Mouse (Mus musculus) heart, embryonic 13.5 days (tissue): ENCODE measurements around the gene Aste1. TPM values are rescaled to one million over a fixed set of nuclear protein-coding genes. Genes with fewer than 3 reads are reported as not detected.

Experiments used
- ATAC-seq: fragments of 200-750 bp; cut with Nextera tagmentation; 2 replicates; pipeline ENCODE4 v1.8.0; 2017; ENCODE audit warnings: moderate TSS enrichment; ENCODE audit not compliant: insufficient number of reproducible peaks, low FRiP score, low TSS enrichment; ENCODE audit errors: extremely low read depth
- H3K27ac ChIP-seq: fragments of 300-500 bp; sonication (generic); replicated peaks from 2 replicates; pipeline ENCODE4 v1.5.1; 2015; ENCODE audit warnings: moderate library complexity, mild to moderate bottlenecking, inconsistent platforms
- H3K27me3 ChIP-seq: fragments of 300-500 bp; sonication (generic); replicated peaks from 2 replicates; pipeline ENCODE4 v1.6.1; 2015; ENCODE audit warnings: mild to moderate bottlenecking, inconsistent platforms
- H3K36me3 ChIP-seq: fragments of 300-500 bp; sonication (generic); 2 replicates; pipeline ENCODE4 v1.6.1; 2015; ENCODE audit warnings: mild to moderate bottlenecking, inconsistent platforms
- H3K4me1 ChIP-seq: fragments of 300-500 bp; sonication (generic); 2 replicates; pipeline ENCODE4 v1.6.1; 2015; ENCODE audit warnings: inconsistent platforms
- H3K4me2 ChIP-seq: fragments of 300-500 bp; sonication (generic); 2 replicates; pipeline ENCODE4 v1.6.1; 2015; ENCODE audit warnings: inconsistent platforms, mild to moderate bottlenecking, moderate library complexity
- H3K4me3 ChIP-seq: fragments of 300-500 bp; sonication (generic); 2 replicates; pipeline ENCODE4 v1.5.1; 2015; ENCODE audit warnings: moderate library complexity, mild to moderate bottlenecking, inconsistent platforms
- H3K9ac ChIP-seq: fragments of 300-500 bp; sonication (generic); 2 replicates; pipeline ENCODE4 v1.6.1; 2015; ENCODE audit warnings: inconsistent platforms, mild to moderate bottlenecking, moderate library complexity
- H3K9me3 ChIP-seq: fragments of 300-500 bp; sonication (generic); 2 replicates; pipeline ENCODE4 v1.6.1; 2016; ENCODE audit warnings: inconsistent platforms
- WGBS: fragments of 180-500 bp; shearing (Covaris S2); methylation state at CpG from one replicate; pipeline ENCODE4 v1.1.7; 2015; ENCODE audit warnings: mixed read lengths; 5-methylcytosine and 5-hydroxymethylcytosine counted together
- polyA plus RNA-seq: library from polyadenylated mRNA; unstranded; fragments of >200 nt; fragmentation: Nextera tagmentation; extraction: Ambion mirVana; gene quantifications from 2 replicates; pipeline ENCODE4 v1.2.1, GENCODE M21; 2015

Gene Aste1
- polyA plus RNA-seq, 1 experiment from 2014 or later: 12.0 TPM

GRCm38 (mm10) chr9:105379533-105380145 lies 15.6 kb upstream of the Aste1 start:
- H3K4me3 ChIP-seq: no peak overlapping the region
- no peak overlapping the region for H3K27ac ChIP-seq
- H3K4me2 ChIP-seq: no peak overlapping the region
- no peaks in the 10 kb centered on the region for H3K36me3 ChIP-seq
- 79% methylated on average over 8 of the region's 8 CpGs for WGBS
- no peak for ATAC-seq
- H3K4me1 ChIP-seq: no peaks in the 10 kb centered on the region
- H3K9me3 ChIP-seq: no peaks in the 10 kb centered on the region
- H3K27me3 ChIP-seq: no peaks in the 10 kb centered on the region
- H3K9ac ChIP-seq: no peak overlapping the region

DNA sequence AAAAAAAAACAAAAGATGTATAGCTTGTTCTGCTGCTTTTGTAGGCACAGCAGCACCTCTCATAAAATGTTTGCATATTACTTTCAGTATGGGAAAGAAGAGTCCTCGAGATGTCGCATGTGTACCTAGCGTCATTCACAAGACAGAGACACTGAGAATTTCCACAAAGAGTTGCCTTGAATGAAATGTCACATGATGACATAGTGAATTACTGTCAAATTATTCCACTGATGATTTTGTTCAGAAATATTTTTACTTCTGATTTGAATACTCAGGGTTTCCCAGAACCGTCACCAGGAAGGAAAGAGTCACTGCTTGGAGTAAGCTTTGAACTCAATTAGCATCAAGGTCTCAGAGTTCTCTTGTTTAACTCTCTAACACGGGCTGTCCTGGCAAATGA lies 7.8 kb upstream of the Aste1 start:
- Histone ChIP-seq H3K9ac (no peak overlapping the region), H3K36me3 (no peaks in the 10 kb centered on the region), H3K27ac (no peak overlapping the region), H3K27me3 (0 out of 2 replicates have a peak, but pooled peaks cover 5% of the 10 kb centered on the region), H3K9me3 (no peaks in the 10 kb centered on the region), H3K4me2 (no peak overlapping the region), H3K4me1 (no peaks in the 10 kb centered on the region), H3K4me3 (no peak overlapping the region)
- no peak for ATAC-seq
- 73% methylated on average over 5 of the region's 5 CpGs for WGBS

DNA sequence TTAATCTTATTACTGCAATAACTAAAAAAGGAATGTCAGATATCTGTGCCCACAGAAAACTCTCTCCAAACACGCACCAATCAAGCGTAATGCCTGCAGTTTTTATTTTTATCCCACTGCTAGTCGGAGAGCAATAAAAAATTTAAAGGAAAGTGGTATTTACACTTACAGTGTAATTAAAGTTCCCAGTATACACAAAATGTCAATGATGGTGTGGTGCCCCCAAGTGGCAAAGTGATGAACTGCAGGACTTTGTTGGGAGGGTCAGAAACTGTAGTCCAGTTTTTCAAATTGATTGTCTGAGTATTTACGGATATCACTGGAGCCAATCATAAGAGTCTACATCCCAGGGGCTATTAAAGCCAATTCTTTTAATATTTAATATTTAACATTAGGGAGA lies 5.9 kb upstream of the Aste1 start:
- Histone ChIP-seq H3K4me1 (no peaks in the 10 kb centered on the region), H3K36me3 (no peaks in the 10 kb centered on the region), H3K27me3 (peaks cover 5% of the 10 kb centered on the region; the same call in 1 of the 2 replicates), H3K4me2 (no peak overlapping the region), H3K4me3 (no peak overlapping the region), H3K9ac (no peak overlapping the region), H3K9me3 (no peaks in the 10 kb centered on the region), H3K27ac (no peak overlapping the region)
- WGBS: 15% methylated on average over 4 of the region's 4 CpGs
- no peak for ATAC-seq

GRCm38 (mm10) chr9:105390616-105391015 lies 4.6 kb upstream of the Aste1 start:
- no peak overlapping the region for H3K4me3 ChIP-seq
- no peak overlapping the region for H3K27ac ChIP-seq
- H3K36me3 ChIP-seq: no peaks in the 10 kb centered on the region
- H3K9me3 ChIP-seq: no peaks in the 10 kb centered on the region
- no peak for ATAC-seq
- H3K4me1 ChIP-seq: peaks cover 4% of the 10 kb centered on the region; the same call in 1 of the 2 replicates
- H3K4me2 ChIP-seq: no peak overlapping the region
- H3K27me3 ChIP-seq: peaks cover 5% of the 10 kb centered on the region; the same call in 1 of the 2 replicates
- no peak overlapping the region for H3K9ac ChIP-seq
- 52% methylated on average over 5 of the region's 5 CpGs for WGBS

DNA sequence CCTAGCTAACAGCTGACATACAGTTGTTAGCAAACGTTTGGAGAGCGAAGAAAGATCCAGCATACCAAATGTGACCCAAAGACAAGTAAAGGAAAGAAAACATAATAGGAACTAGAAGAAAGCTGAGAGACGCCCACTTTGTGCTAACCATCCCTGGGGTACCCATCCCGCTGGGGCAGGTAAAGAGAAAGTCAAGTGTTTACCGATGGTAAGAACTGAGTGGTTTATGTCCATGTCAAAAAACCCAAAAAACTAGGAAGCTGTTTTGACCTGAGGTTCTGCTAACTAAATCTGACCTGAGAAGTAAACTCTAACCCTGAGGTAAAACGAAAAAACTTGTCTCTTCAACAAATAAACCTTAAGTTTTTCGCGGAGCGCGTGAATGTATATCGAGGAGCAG lies 472 bp upstream of the Aste1 start:
- peaks cover 5% of the 10 kb centered on the region; the same call in 1 of the 2 replicates for H3K27me3 ChIP-seq
- H3K9me3 ChIP-seq: no peaks in the 10 kb centered on the region
- H3K9ac ChIP-seq: peak overlapping the region; percentile 58; the same call in 1 of the 2 replicates
- peaks cover 29% of the 10 kb centered on the region for H3K36me3 ChIP-seq
- ATAC-seq: no peak
- H3K27ac ChIP-seq: no peak overlapping the region
- 12% methylated on average over 11 of the region's 11 CpGs for WGBS
- peak overlapping the region; percentile 70 for H3K4me3 ChIP-seq
- peaks cover 40% of the 10 kb centered on the region for H3K4me1 ChIP-seq
- H3K4me2 ChIP-seq: peak overlapping the region; percentile 77

DNA sequence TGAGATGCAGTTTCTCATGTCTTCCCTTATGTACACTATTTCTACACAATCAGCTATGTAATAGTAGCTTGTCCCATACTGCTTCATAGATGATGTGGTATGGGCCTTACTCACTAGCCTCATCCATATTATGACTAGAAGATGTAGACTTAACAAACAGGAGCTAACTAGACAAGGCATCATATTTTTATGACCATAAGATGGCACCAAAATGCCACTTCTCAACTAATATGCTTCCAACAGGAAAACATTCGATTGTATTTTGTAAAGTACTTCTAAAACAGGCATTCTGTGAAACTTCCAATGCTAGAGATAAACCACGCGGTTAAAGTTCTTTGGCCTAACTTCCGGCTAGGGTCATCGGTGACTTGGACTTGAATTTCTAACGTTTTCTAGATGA lies 13.4 kb downstream of the Aste1 start:
- Histone ChIP-seq H3K27ac (no peak overlapping the region), H3K4me1 (no peaks in the 10 kb centered on the region), H3K36me3 (peaks cover 77% of the 10 kb centered on the region), H3K27me3 (no peaks in the 10 kb centered on the region), H3K9ac (no peak overlapping the region), H3K9me3 (no peaks in the 10 kb centered on the region), H3K4me3 (no peak overlapping the region), H3K4me2 (no peak overlapping the region)
- WGBS: 88% methylated on average over 6 of the region's 6 CpGs
- no peak for ATAC-seq

DNA sequence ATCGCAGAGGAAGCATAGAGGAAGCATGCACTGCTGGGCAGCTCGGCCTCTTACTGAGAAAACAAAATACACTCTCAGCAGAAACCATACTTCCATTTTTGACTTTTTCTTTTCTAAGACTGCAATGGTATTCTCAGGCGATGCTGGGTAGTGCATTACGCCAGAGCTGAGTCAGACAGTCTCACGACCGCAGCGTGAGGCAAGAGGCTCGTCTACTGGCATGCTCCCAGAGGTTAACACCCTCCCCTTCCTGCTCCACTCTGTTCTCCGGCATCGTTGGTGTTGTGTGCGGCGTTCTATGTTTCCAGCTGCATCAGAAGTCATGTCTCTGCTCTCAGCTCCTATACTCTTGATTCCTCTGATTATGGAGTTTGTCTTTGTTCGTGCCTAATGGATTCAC lies 63.8 kb downstream of the Aste1 start:
- H3K36me3 ChIP-seq: peaks cover 63% of the 10 kb centered on the region
- no peaks in the 10 kb centered on the region for H3K9me3 ChIP-seq
- ATAC-seq: no peak
- H3K4me3 ChIP-seq: no peak overlapping the region
- H3K27me3 ChIP-seq: no peaks in the 10 kb centered on the region
- whole genome bisulfite sequencing: 84% methylated on average over 13 of the region's 13 CpGs
- no peaks in the 10 kb centered on the region for H3K4me1 ChIP-seq
- no peak overlapping the region for H3K9ac ChIP-seq
- H3K4me2 ChIP-seq: no peak overlapping the region
- no peak overlapping the region for H3K27ac ChIP-seq

GRCm38 (mm10) chr9:105461496-105461895 lies 66.3 kb downstream of the Aste1 start:
- Histone ChIP-seq H3K4me1 (no peaks in the 10 kb centered on the region), H3K4me3 (no peak overlapping the region), H3K36me3 (peaks cover 56% of the 10 kb centered on the region), H3K9ac (no peak overlapping the region), H3K9me3 (no peaks in the 10 kb centered on the region), H3K4me2 (no peak overlapping the region), H3K27me3 (no peaks in the 10 kb centered on the region), H3K27ac (no peak overlapping the region)
- 90% methylated on average over 7 of the region's 7 CpGs for WGBS
- ATAC-seq: no peak

Other genes with a start within 250 kb of the Aste1 start
- 0.10 and 0.23 TPM in 2 replicates for gene Nek11, start 132 bp downstream of the Aste1 start, polyA plus RNA-seq
- gene Atp2c1, start 131.9 kb downstream of the Aste1 start, polyA plus RNA-seq: 45.8 and 46.6 TPM in 2 replicates
- gene Pik3r4, start 247.6 kb downstream of the Aste1 start, polyA plus RNA-seq: 12.9 and 15.2 TPM in 2 replicates